Mouse (Mus musculus) B cell, adult 2 months (primary cell): Measurements from ENCODE around the gene H2afv.

ENCODE experiments used
- DNase-seq, 2 experiments: peaks; one replicate each; pipeline ENCODE4 v3.0.0; 2022

Gene H2afv

GRCm38 (mm10) chr11:6388726-6389413, 55.4 kb downstream of the H2afv start, which contains the start of gene Zmiz2:
Zmiz2 (plus strand) TSS chr11:6389074.
- peak; percentile 96 to 97 for DNase-seq

- DNase-seq, result no peak
Measured at GRCm38 (mm10) chr11:6388126-6388725, 56.0 kb downstream of the H2afv start.

- no peak for DNase-seq
Measured at GRCm38 (mm10) chr11:6380916-6381315, 63.3 kb downstream of the H2afv start.
